Mouse (Mus musculus) heart, embryonic 16.5 days (tissue): Measurements from ENCODE around the gene Bbof1. TPM values are rescaled to one million over a fixed set of nuclear protein-coding genes. Genes with fewer than 3 reads are reported as not detected.
A peak's percentile ranks its signal among the peaks of the same experiment; 100 is the strongest.

Experiments used
- ATAC-seq: fragments of 200-750 bp; cut with Nextera tagmentation; replicated peaks from 2 replicates; pipeline ENCODE4 v1.8.0; 2017; ENCODE audit warnings: moderate number of reproducible peaks; ENCODE audit not compliant: insufficient read depth, low FRiP score; ENCODE audit errors: extremely low read depth
- H3K27ac ChIP-seq: fragments of 300-500 bp; sonication (generic); 2 replicates; pipeline ENCODE4 v1.5.1; 2014; ENCODE audit warnings: mild to moderate bottlenecking, low read length, control low read depth, moderate library complexity
- H3K27me3 ChIP-seq: fragments of 300-500 bp; sonication (generic); 2 replicates; pipeline ENCODE4 v1.6.1; 2014; ENCODE audit warnings: low read length, mixed read lengths; ENCODE audit not compliant: control insufficient read depth, insufficient read depth
- H3K36me3 ChIP-seq: fragments of 300-500 bp; sonication (generic); 2 replicates; pipeline ENCODE4 v1.6.1; 2014; ENCODE audit not compliant: control insufficient read depth, insufficient read depth
- H3K4me1 ChIP-seq: fragments of 300-500 bp; sonication (generic); 2 replicates; pipeline ENCODE4 v1.6.1; 2014; ENCODE audit warnings: low read length, mixed read lengths; ENCODE audit not compliant: control insufficient read depth, insufficient read depth
- H3K4me2 ChIP-seq: fragments of 300-500 bp; sonication (generic); 2 replicates; pipeline ENCODE4 v1.6.1; 2014; ENCODE audit warnings: low read depth, mild to moderate bottlenecking, control low read depth, low read length
- H3K4me3 ChIP-seq: fragments of 300-500 bp; sonication (generic); 2 replicates; pipeline ENCODE4 v1.5.1; 2014; ENCODE audit warnings: mild to moderate bottlenecking, control low read depth, low read length
- H3K9ac ChIP-seq: fragments of 300-500 bp; sonication (generic); 2 replicates; pipeline ENCODE4 v1.6.1; 2014; ENCODE audit warnings: low read length, control low read depth
- H3K9me3 ChIP-seq: fragments of 300-500 bp; sonication (generic); replicated peaks from 2 replicates; pipeline ENCODE4 v1.6.1; 2016; ENCODE audit warnings: low read length; ENCODE audit not compliant: control insufficient read depth
- whole genome bisulfite sequencing: fragments of 180-500 bp; shearing (Covaris S2); extraction: QIAGEN DNeasy Blood & Tissue Kit; methylation state at CpG from one replicate; pipeline ENCODE4 v1.1.7; 2014; 5-methylcytosine and 5-hydroxymethylcytosine counted together
- polyA plus RNA-seq: library from polyadenylated mRNA; unstranded; fragments of >200 nt; fragmentation: Nextera tagmentation; extraction: Ambion mirVana; gene quantifications from 2 replicates; pipeline ENCODE4 v1.2.1, GENCODE M21; 2015

Gene Bbof1
- polyA plus RNA-seq, 1 experiment from 2014 or later = 2.6 TPM

GRCm38 (mm10) chr12:84449887-84450286 lies 41.0 kb downstream of the Bbof1 start:
- peak overlapping the region; percentile 83 for H3K9ac ChIP-seq
- no peaks in the 10 kb centered on the region for H3K36me3 ChIP-seq
- 44% methylated on average over 10 of the region's 10 CpGs for WGBS
- no peak for ATAC-seq
- peak overlapping the region; percentile 95 for H3K4me3 ChIP-seq
- H3K4me2 ChIP-seq = peak overlapping the region; percentile 94
- no peaks in the 10 kb centered on the region for H3K9me3 ChIP-seq
- no peaks in the 10 kb centered on the region for H3K27me3 ChIP-seq
- H3K4me1 ChIP-seq = peaks cover 13% of the 10 kb centered on the region
- H3K27ac ChIP-seq = peak overlapping the region; percentile 94

DNA sequence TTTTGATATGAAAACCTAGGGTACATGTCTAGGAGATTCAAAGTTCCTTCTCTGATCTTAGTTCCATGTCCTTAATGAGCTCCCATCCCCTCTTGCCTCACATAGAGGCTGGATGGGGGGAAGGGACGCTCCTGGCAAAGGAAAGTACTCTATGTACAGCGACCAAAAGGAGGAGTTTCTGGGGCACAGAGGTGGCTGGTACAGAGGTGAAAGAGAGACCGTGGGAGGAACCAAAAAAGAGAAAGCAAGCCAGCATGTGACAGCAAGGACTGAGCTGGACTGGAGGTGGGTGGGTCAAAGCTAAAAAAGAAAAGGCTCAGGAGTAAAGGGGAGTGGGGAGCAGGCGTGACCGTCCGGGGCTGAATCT lies 41.5 kb downstream of the Bbof1 start:
- peak overlapping the region; percentile 94 for H3K4me2 ChIP-seq
- H3K4me3 ChIP-seq = peak overlapping the region; percentile 95
- H3K36me3 ChIP-seq = no peaks in the 10 kb centered on the region
- peak; percentile 14; the same call in 1 of the 2 replicates for ATAC-seq
- under 1% methylated on average over 6 of the region's 6 CpGs for WGBS
- peak overlapping the region; percentile 94 for H3K27ac ChIP-seq
- H3K4me1 ChIP-seq = peaks cover 13% of the 10 kb centered on the region
- no peaks in the 10 kb centered on the region for H3K9me3 ChIP-seq
- peak overlapping the region; percentile 83 for H3K9ac ChIP-seq
- H3K27me3 ChIP-seq = no peaks in the 10 kb centered on the region

DNA sequence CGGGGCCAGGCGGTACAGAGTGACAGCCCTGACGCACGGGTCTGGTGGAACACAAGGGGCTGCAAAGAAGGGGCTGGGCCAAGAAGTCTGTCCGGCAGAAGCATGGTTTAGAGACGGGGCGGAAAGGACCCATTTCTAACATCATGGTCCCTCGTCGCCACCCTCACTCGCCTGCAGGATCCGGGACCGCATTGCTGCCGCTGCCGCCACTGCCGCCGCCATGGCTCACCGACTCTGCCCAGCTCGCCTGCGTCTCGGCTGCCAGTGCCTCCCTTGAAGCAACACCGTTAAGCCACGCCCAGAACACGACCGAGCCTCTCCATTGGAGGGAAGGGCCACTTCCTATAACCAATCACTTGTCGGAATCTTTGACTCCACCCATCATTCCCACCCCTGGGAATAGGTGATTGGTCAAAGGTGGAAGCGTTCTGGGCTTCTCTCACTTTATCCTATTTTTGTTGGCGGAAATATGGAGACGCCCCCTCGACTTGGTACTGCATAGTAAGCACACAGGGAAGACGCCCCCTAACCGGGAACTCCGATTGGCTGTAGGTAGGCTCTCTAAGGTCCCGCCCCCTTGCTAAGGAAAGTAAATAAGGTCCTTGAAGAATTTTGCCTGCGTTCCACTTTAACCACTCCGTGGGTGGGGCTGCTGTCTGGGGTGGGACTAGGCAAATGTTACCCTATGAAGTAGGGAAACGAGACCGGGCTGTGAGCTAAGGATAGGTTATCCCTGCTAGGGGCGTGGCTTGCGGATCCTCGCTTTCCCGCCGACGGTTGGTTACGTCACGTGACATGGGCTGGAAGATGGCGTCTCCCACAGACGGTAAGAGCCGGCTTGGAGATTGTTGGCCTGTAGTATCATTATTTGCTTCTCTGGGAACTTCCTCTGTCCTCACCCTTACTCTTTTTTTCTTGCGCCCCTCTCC lies 42.1 kb downstream of the Bbof1 start, which contains the start of the genes Aldh6a1 and Lin52:
TSS of gene Aldh6a1 (minus strand) at position 287 of the 929 bp plus-strand sequence.
TSS of gene Lin52 (plus strand) at position 705 of the 929 bp plus-strand sequence.
- under 1% methylated on average over 49 of the region's 49 CpGs for whole genome bisulfite sequencing
- peak; percentile 97 for ATAC-seq

GRCm38 (mm10) chr12:84451801-84452200 lies 42.9 kb downstream of the Bbof1 start:
- Histone ChIP-seq H3K4me1 (peaks cover 13% of the 10 kb centered on the region), H3K27me3 (no peaks in the 10 kb centered on the region), H3K27ac (peak overlapping the region; percentile 94), H3K4me3 (peak overlapping the region; percentile 95), H3K36me3 (no peaks in the 10 kb centered on the region; the same call in 1 of the 2 replicates), H3K9ac (peak overlapping the region; percentile 86), H3K9me3 (no peaks in the 10 kb centered on the region), H3K4me2 (peak overlapping the region; percentile 99)
- no peak for ATAC-seq
- 2% methylated on average over 11 of the region's 11 CpGs for WGBS

More for the DNA sequence above, 42.1 kb downstream of the Bbof1 start, which contains the start of the genes Aldh6a1 and Lin52:
- peak within 1 kb of the TSS; percentile 94 for H3K27ac ChIP-seq
- H3K36me3 ChIP-seq = no peaks in the 10 kb centered on the region
- no peaks in the 10 kb centered on the region for H3K9me3 ChIP-seq
- H3K27me3 ChIP-seq = no peaks in the 10 kb centered on the region
- H3K4me3 ChIP-seq = peak within 1 kb of the TSS; percentile 95
- H3K9ac ChIP-seq = peak within 1 kb of the TSS; percentile 86
- peak within 1 kb of the TSS; percentile 99 for H3K4me2 ChIP-seq
- H3K4me1 ChIP-seq = peaks cover 13% of the 10 kb centered on the region

GRCm38 (mm10) chr12:84456911-84457310 lies 48.0 kb downstream of the Bbof1 start:
- Histone ChIP-seq H3K4me1 (peaks cover 7% of the 10 kb centered on the region), H3K9me3 (no peaks in the 10 kb centered on the region), H3K4me2 (no peak overlapping the region), H3K36me3 (peaks cover 27% of the 10 kb centered on the region), H3K9ac (no peak overlapping the region), H3K27me3 (no peaks in the 10 kb centered on the region), H3K27ac (no peak overlapping the region), H3K4me3 (no peak overlapping the region)
- 87% methylated on average over 3 of the region's 3 CpGs for WGBS
- ATAC-seq = no peak

- peaks cover 38% of the 10 kb centered on the region for H3K36me3 ChIP-seq
- WGBS = 60% methylated on average over 1 of the region's 1 CpGs
- no peak for ATAC-seq
- no peak overlapping the region for H3K27ac ChIP-seq
- no peaks in the 10 kb centered on the region for H3K9me3 ChIP-seq
- no peak overlapping the region for H3K4me3 ChIP-seq
- H3K27me3 ChIP-seq = no peaks in the 10 kb centered on the region
- no peak overlapping the region for H3K4me2 ChIP-seq
- H3K4me1 ChIP-seq = no peaks in the 10 kb centered on the region
- no peak overlapping the region for H3K9ac ChIP-seq
These were observed 51.0 kb downstream of the Bbof1 start for GRCm38 (mm10) chr12:84459845-84460244.

- WGBS = 92% methylated on average over 5 of the region's 5 CpGs
- H3K4me3 ChIP-seq = no peak overlapping the region
- no peak overlapping the region for H3K27ac ChIP-seq
- H3K9me3 ChIP-seq = no peaks in the 10 kb centered on the region
- ATAC-seq = no peak
- H3K4me1 ChIP-seq = no peaks in the 10 kb centered on the region
- H3K27me3 ChIP-seq = no peaks in the 10 kb centered on the region
- H3K9ac ChIP-seq = no peak overlapping the region
- no peak overlapping the region for H3K4me2 ChIP-seq
- peaks cover 38% of the 10 kb centered on the region for H3K36me3 ChIP-seq
These were observed 52.5 kb downstream of the Bbof1 start for GRCm38 (mm10) chr12:84461416-84461815.

DNA sequence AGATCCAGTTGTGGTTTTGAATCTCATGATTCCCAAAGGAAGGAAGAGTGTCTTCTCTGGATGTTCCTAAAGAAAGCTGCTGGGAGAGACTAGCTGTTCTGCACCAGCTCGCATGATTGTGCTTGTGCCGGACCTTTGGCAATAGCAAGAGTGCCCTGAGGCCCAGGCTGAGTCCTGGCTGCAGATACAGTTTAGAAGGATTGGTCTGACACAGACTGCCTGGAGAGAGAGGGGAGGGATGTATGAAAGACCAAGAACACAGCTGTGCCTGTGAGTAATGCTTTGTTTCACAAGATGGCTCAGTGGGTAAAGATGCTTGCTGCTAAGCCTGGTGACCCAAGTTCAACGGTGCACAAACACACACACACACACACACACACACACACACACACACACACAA lies 54.0 kb downstream of the Bbof1 start:
- H3K27me3 ChIP-seq = no peaks in the 10 kb centered on the region
- no peak for ATAC-seq
- peaks cover 31% of the 10 kb centered on the region for H3K36me3 ChIP-seq
- WGBS = 74% methylated on average over 3 of the region's 3 CpGs
- no peak overlapping the region for H3K4me2 ChIP-seq
- H3K4me3 ChIP-seq = no peak overlapping the region
- H3K4me1 ChIP-seq = no peaks in the 10 kb centered on the region
- H3K9me3 ChIP-seq = no peaks in the 10 kb centered on the region
- no peak overlapping the region for H3K9ac ChIP-seq
- H3K27ac ChIP-seq = no peak overlapping the region

DNA sequence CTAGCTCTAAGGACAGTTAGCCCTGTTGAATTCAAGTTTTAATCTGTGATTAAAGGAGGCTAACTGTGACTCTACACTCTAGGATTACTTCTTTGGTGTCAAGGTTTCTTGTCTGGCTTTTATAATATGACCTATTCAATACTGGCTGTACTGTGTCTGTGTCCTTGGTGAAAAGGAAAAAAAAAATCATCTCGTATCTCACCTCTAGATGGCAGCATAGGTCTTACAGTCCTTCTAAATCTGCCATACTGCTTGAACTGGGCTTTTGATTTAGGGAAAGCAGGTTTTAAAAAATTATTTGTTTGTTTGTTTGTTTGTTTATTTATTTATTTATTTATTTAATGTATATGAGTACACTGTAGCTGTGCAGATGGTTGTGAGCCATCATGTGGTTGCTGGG lies 59.8 kb downstream of the Bbof1 start:
- no peak for ATAC-seq
- Histone ChIP-seq H3K27me3 (no peaks in the 10 kb centered on the region), H3K9me3 (no peaks in the 10 kb centered on the region), H3K4me2 (no peak overlapping the region), H3K4me1 (no peaks in the 10 kb centered on the region), H3K27ac (no peak overlapping the region), H3K36me3 (no peaks in the 10 kb centered on the region), H3K4me3 (no peak overlapping the region), H3K9ac (no peak overlapping the region)
- 7% methylated on average over 1 of the region's 1 CpGs for WGBS
